Mouse (Mus musculus): Measurements from ENCODE around the gene Oas1c.

- TF ChIP-seq CTCF (IDR thresholded peaks at IDR 0.05; ENCODE audit: low read depth) (peak; percentile 81), EP300 (IDR thresholded peaks at IDR 0.05; ENCODE audit: low read depth) (no peak)
Observed at GRCm38 (mm10) chr5:120836731-120837585, 24.6 kb upstream of the Oas1c start.
